Mouse (Mus musculus): Measurements from ENCODE around the gene Gal3st2. TPM values are rescaled to one million over a fixed set of nuclear protein-coding genes. Genes with fewer than 3 reads are reported as not detected.
A peak's percentile ranks its signal among the peaks of the same experiment; 100 is the strongest.
"Not testable (repeated sequence)": the region's sequence is repeated elsewhere in the genome, so short reads cannot be mapped to it uniquely, and the experiment has no call there.

The Gal3st2 gene
- polyA plus RNA-seq (2015; fragmentation: Nextera tagmentation; extraction: Ambion mirVana): 0.12 and 0.13 TPM in 2 replicates

DNA sequence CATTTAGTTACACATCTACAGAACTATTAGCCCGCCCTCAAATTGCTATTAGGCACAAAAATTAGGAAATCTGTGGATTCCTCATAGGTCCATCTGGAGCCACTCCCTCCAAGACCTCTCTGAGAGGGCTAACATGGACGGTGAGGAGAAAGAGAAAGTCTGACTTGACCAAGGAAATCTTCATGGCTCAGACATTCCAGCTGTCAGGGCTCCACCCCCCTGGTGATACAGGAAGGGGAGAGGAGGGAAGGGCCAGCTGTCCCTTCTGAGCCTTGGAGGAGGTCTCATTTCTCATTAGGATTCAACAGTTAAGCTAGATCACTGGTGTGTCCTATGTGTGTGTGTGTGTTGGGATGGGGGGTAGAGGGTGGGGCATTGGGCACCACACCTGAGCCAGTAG lies at the start of gene Gal3st2:
Gal3st2 (plus strand) TSS at position 259 of the 400 bp plus-strand sequence.
- 42% methylated on average over 2 of the region's 2 CpGs for WGBS
- not testable (repeated sequence) for H3K27me3 ChIP-seq (replicated peaks; ENCODE audit: control insufficient read depth, insufficient read depth, low read length); H3K27ac ChIP-seq (ENCODE audit: low read length); H3K9ac ChIP-seq (ENCODE audit: low read depth, low read length); H3K4me1 ChIP-seq (ENCODE audit: control insufficient read depth, insufficient read depth, low read length); ATAC-seq; H3K4me2 ChIP-seq (ENCODE audit: low read depth, low read length); H3K4me3 ChIP-seq (ENCODE audit: low read length); H3K9me3 ChIP-seq (ENCODE audit: control insufficient read depth, low read length); H3K36me3 ChIP-seq (ENCODE audit: control insufficient read depth, insufficient read depth, low read length)

GRCm38 (mm10) chr1:93811495-93812039 lies 49.5 kb upstream of the Gal3st2 start:
- WGBS: 85% methylated on average over 8 of the region's 8 CpGs
- no peak for ATAC-seq
- peaks cover 36% of the 10 kb centered on the region for H3K36me3 ChIP-seq (ENCODE audit: control insufficient read depth, insufficient read depth, low read length)

DNA sequence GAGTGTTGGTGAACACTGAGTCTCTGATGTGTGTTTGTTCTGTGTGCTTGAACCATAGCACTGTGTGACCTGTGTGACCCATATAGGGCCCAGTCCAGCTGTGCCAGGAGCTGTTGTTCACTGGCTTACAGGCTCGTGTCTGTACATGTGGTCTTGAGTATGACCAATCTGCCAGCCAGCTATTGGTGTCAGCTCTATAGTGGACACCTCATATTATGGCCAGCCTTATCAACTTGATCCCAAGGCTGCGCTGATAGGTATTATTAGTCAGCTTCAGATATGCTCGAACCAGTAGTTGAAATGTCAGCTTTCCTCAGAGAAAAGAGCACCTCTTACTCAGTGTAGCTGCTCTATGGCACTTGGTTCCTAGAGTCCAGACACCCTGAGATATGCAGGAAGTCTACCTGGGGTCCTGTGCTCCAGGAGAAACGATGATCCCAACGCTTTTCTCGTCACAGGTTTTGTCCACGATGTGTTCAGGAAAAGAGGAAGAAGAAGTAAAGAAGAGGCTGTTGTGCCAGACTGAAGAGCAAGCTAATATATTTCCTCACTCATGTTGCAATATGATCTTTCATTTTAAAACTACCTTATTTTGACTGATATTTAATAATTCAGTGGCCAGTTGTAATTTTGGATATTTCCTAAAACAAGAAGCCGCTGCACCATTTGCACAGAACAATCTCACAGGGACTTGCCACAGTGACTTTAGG lies 43.1 kb upstream of the Gal3st2 start:
- Histone ChIP-seq H3K27ac (ENCODE audit: low read length) (no peak overlapping the region), H3K4me1 (ENCODE audit: control insufficient read depth, insufficient read depth, low read length) (no peaks in the 10 kb centered on the region), H3K4me3 (ENCODE audit: low read length) (no peak overlapping the region), H3K4me2 (ENCODE audit: low read depth, low read length) (no peak overlapping the region), H3K36me3 (ENCODE audit: control insufficient read depth, insufficient read depth, low read length) (peaks cover 50% of the 10 kb centered on the region), H3K27me3 (replicated peaks; ENCODE audit: control insufficient read depth, insufficient read depth, low read length) (no peaks in the 10 kb centered on the region), H3K9ac (ENCODE audit: low read depth, low read length) (no peak overlapping the region), H3K9me3 (ENCODE audit: control insufficient read depth, low read length) (no peaks in the 10 kb centered on the region)
- ATAC-seq: no peak
- WGBS: 92% methylated on average over 8 of the region's 8 CpGs

More at GRCm38 (mm10) chr1:93811495-93812039, 49.5 kb upstream of the Gal3st2 start:
- Histone ChIP-seq H3K27me3 (replicated peaks; ENCODE audit: control insufficient read depth, insufficient read depth, low read length) (no peaks in the 10 kb centered on the region), H3K4me1 (ENCODE audit: control insufficient read depth, insufficient read depth, low read length) (no peaks in the 10 kb centered on the region), H3K27ac (ENCODE audit: low read length) (no peak overlapping the region), H3K4me3 (ENCODE audit: low read length) (no peak overlapping the region), H3K9me3 (ENCODE audit: control insufficient read depth, low read length) (no peaks in the 10 kb centered on the region), H3K9ac (ENCODE audit: low read depth, low read length) (no peak overlapping the region), H3K4me2 (ENCODE audit: low read depth, low read length) (no peak overlapping the region)

DNA sequence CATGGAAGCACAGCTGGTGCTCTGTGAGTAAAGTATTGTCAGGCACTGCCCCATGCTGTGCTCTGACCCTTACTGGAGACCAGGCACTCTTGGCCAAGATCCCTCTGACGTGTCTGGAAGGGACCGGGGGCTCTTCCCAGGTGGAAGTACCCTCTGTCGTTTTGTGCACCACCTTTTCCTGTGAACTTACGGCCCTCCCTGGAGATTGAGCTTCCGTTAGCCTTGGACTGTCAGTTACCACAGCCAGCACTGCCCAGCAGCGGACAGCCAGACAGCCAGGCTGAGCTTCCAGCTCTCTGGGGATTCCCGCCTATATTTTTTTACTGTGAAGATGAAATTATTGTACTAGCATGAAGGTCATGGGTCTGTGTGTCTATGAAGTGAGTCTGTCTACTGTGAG lies 42.4 kb upstream of the Gal3st2 start:
- WGBS: 83% methylated on average over 7 of the region's 7 CpGs
- Histone ChIP-seq H3K27me3 (replicated peaks; ENCODE audit: control insufficient read depth, insufficient read depth, low read length) (no peaks in the 10 kb centered on the region), H3K4me1 (ENCODE audit: control insufficient read depth, insufficient read depth, low read length) (no peaks in the 10 kb centered on the region), H3K4me3 (ENCODE audit: low read length) (no peak overlapping the region), H3K36me3 (ENCODE audit: control insufficient read depth, insufficient read depth, low read length) (peaks cover 43% of the 10 kb centered on the region), H3K4me2 (ENCODE audit: low read depth, low read length) (no peak overlapping the region), H3K9ac (ENCODE audit: low read depth, low read length) (no peak overlapping the region), H3K27ac (ENCODE audit: low read length) (no peak overlapping the region), H3K9me3 (ENCODE audit: control insufficient read depth, low read length) (no peaks in the 10 kb centered on the region)
- ATAC-seq: no peak

GRCm38 (mm10) chr1:93823796-93824495 lies 37.2 kb upstream of the Gal3st2 start:
- no peak overlapping the region for H3K4me3 ChIP-seq (ENCODE audit: low read length)
- 77% methylated on average over 3 of the region's 3 CpGs for WGBS
- H3K4me2 ChIP-seq (ENCODE audit: low read depth, low read length): peak overlapping the region; percentile 87; the same call in 1 of the 2 replicates
- H3K9me3 ChIP-seq (ENCODE audit: control insufficient read depth, low read length): no peaks in the 10 kb centered on the region
- H3K4me1 ChIP-seq (ENCODE audit: control insufficient read depth, insufficient read depth, low read length): peaks cover 12% of the 10 kb centered on the region
- no peak overlapping the region for H3K9ac ChIP-seq (ENCODE audit: low read depth, low read length)
- H3K27ac ChIP-seq (ENCODE audit: low read length): peak overlapping the region; percentile 97
- H3K27me3 ChIP-seq (replicated peaks; ENCODE audit: control insufficient read depth, insufficient read depth, low read length): no peaks in the 10 kb centered on the region
- peaks cover 10% of the 10 kb centered on the region; the same call in 1 of the 2 replicates for H3K36me3 ChIP-seq (ENCODE audit: control insufficient read depth, insufficient read depth, low read length)
- no peak for ATAC-seq

DNA sequence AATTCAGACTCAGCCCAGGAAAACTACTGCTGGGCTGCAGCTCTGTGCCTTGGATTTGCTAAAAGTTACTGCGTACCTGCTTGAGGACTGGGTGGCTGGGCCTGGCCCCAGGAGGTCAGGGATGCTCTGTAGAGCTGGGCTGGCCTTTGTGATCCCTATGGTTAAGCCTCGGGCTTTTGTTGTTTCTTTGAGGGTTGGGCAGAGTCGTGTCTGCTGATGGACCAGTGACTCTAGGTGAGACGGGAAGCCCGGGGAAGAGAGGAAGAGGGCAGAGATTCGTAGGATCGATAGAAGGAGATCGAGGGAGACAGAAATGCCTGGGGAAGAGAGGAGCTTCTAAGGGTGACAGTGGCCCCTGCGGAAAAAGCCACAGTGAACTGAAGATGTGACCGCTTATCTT lies 36.5 kb upstream of the Gal3st2 start, which contains the start of gene D2hgdh:
D2hgdh (plus strand) TSS at position 301 of the 400 bp plus-strand sequence.
- Histone ChIP-seq H3K4me2 (ENCODE audit: low read depth, low read length) (peak within 1 kb of the TSS; percentile 87), H3K36me3 (ENCODE audit: control insufficient read depth, insufficient read depth, low read length) (peaks cover 3% of the 10 kb centered on the region; the same call in 1 of the 2 replicates), H3K9me3 (ENCODE audit: control insufficient read depth, low read length) (no peaks in the 10 kb centered on the region), H3K9ac (ENCODE audit: low read depth, low read length) (peak within 1 kb of the TSS; percentile 81), H3K4me3 (ENCODE audit: low read length) (peak within 1 kb of the TSS; percentile 60), H3K4me1 (ENCODE audit: control insufficient read depth, insufficient read depth, low read length) (peaks cover 12% of the 10 kb centered on the region), H3K27ac (ENCODE audit: low read length) (peak within 1 kb of the TSS; percentile 97), H3K27me3 (replicated peaks; ENCODE audit: control insufficient read depth, insufficient read depth, low read length) (no peaks in the 10 kb centered on the region)
- WGBS: 7% methylated on average over 10 of the region's 10 CpGs
- peak; percentile 25 for ATAC-seq

DNA sequence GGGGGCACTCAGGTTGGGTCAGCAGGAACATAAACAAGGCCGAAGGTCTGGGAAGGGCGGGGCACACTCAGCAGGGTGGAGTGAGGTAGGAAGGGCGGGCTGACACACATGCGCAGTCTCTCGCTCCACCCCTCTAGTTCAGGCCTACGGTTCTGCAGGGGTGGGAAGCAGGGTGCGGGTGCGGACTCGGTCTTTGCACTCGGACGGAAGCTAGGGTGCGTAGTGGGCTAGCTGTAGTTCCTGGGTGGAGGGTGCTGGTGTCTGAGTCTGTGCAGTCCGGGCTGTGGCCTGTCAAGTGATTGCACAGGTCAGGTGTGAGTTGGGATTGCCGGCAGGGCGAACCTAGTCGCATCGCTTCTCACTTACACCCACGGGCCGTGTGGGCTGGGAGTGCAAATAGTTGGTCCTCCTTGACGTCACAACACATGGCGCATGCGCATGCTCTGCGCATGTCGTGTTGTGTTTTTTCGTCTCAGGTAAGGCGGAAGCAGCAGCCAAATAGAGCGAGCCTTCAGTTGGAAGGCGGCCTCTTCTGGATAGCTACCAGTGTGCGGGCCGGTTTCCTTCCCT lies 35.9 kb upstream of the Gal3st2 start:
- WGBS: under 1% methylated on average over 30 of the region's 30 CpGs

GRCm38 (mm10) chr1:93825771-93826539 lies 35.2 kb upstream of the Gal3st2 start:
- peak; percentile 35 for ATAC-seq
- Histone ChIP-seq H3K9me3 (ENCODE audit: control insufficient read depth, low read length) (no peaks in the 10 kb centered on the region), H3K4me2 (ENCODE audit: low read depth, low read length) (peak overlapping the region; percentile 87), H3K27ac (ENCODE audit: low read length) (peak overlapping the region; percentile 97), H3K9ac (ENCODE audit: low read depth, low read length) (peak overlapping the region; percentile 81), H3K36me3 (ENCODE audit: control insufficient read depth, insufficient read depth, low read length) (no peaks in the 10 kb centered on the region), H3K27me3 (replicated peaks; ENCODE audit: control insufficient read depth, insufficient read depth, low read length) (no peaks in the 10 kb centered on the region), H3K4me1 (ENCODE audit: control insufficient read depth, insufficient read depth, low read length) (peaks cover 12% of the 10 kb centered on the region), H3K4me3 (ENCODE audit: low read length) (peak overlapping the region; percentile 60)
- 40% methylated on average over 27 of the region's 27 CpGs for WGBS

More for the DNA sequence above, 35.9 kb upstream of the Gal3st2 start:
- Histone ChIP-seq H3K27me3 (replicated peaks; ENCODE audit: control insufficient read depth, insufficient read depth, low read length) (no peaks in the 10 kb centered on the region), H3K27ac (ENCODE audit: low read length) (peak overlapping the region; percentile 97), H3K4me3 (ENCODE audit: low read length) (peak overlapping the region; percentile 60), H3K4me2 (ENCODE audit: low read depth, low read length) (peak overlapping the region; percentile 87), H3K9ac (ENCODE audit: low read depth, low read length) (peak overlapping the region; percentile 81), H3K4me1 (ENCODE audit: control insufficient read depth, insufficient read depth, low read length) (peaks cover 12% of the 10 kb centered on the region), H3K9me3 (ENCODE audit: control insufficient read depth, low read length) (no peaks in the 10 kb centered on the region), H3K36me3 (ENCODE audit: control insufficient read depth, insufficient read depth, low read length) (0 out of 2 replicates have a peak, but pooled peaks cover 3% of the 10 kb centered on the region)
- peak; percentile 98 for ATAC-seq
